ENCODE assay signal across 8 mouse cellular contexts in the genomic region with DNA sequence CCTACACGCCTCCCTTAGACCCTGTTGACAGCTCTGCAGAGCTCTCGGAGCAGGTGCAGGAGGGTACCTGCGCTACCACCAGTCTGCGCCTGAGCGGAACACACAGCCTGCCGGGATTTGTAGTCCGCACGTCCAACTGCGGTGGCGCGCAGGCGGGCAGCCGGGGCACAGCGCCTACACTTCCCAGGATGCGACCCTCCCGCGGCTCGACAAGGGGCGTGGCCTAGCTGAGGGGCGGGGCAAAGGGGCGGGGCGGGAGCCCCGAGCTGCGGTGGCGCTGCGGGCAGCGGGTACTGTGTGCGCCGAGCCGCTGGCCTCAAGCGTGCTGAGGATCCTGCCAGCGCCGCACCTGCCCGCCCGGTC. TPM values are rescaled to one million over a fixed set of nuclear protein-coding genes. Genes with fewer than 3 reads are reported as not detected.
DNase-seq lines count a peak whose midpoint lies in the region; ATAC-seq lines count a peak whose summit lies in the region.

A gene (plus strand): TSS at position 242 of the 363 bp plus-strand sequence.

- intact Hi-C loops in left cerebral cortex, postnatal 14 days (cut with DNase I) = no loop called here

- H3K9ac ChIP-seq in intestine, embryonic 15.5 days = peak within 1 kb of the TSS; percentile 52

- WGBS in intestine, embryonic 15.5 days = 0% methylated on average over 34 of the region's 35 CpGs

- H3K27ac ChIP-seq in intestine, embryonic 15.5 days = 0 out of 2 replicates have a peak within 1 kb of the TSS, but pooled peaks have one; percentile 14

- H3K4me2 ChIP-seq in intestine, embryonic 15.5 days (replicated peaks) = peak within 1 kb of the TSS; percentile 99

- peak; percentile 94 for DNase-seq in adrenal gland, adult 2 months
- peak; percentile 95 for DNase-seq in embryo, embryonic 11 days
- peak; percentile 69 to 81 for DNase-seq in gastrocnemius, postnatal 4 days (ENCODE audit: low spot score in 2 of 2)
- peak; percentile 97 for DNase-seq in left cerebral cortex, postnatal 14 days (ENCODE audit: low spot score in 2 of 2)
- DNase-seq in right cerebral cortex, postnatal 14 days = peak; percentile 95
- DNase-seq in urinary bladder, postnatal 25 days (ENCODE audit: low spot score) = peak; percentile 76

- no peaks in the 10 kb centered on the region for H3K9me3 ChIP-seq in intestine, embryonic 15.5 days

- H3K4me3 ChIP-seq in intestine, embryonic 15.5 days (replicated peaks) = peak within 1 kb of the TSS; percentile 61

- no peaks in the 10 kb centered on the region for H3K36me3 ChIP-seq in intestine, embryonic 15.5 days

- ATAC-seq in intestine, embryonic 15.5 days = peak; percentile 98
- peak; percentile 89 for ATAC-seq in megakaryocyte-erythroid progenitor cell, adult 5-6 weeks (replicated peaks; ENCODE audit: low FRiP score, low TSS enrichment, poor library complexity, severe bottlenecking)

- H3K27me3 ChIP-seq in intestine, embryonic 15.5 days (replicated peaks) = peaks cover 39% of the 10 kb centered on the region

- peaks cover 12% of the 10 kb centered on the region for H3K4me1 ChIP-seq in intestine, embryonic 15.5 days (replicated peaks)

RNA-seq across cellular contexts. Expression of the gene that starts here (rescaled TPM):
- 10 to 100 TPM in 1 of 2 experiments, 1 to 10 TPM in 1; 9.5 to 10.1 TPM for total RNA-seq in adrenal gland, adult 2 months (2021)
- polyA plus RNA-seq in adrenal gland, adult 2 months (2012; rRNA removed) = 34.8 and 38.2 TPM in 2 replicates
- total RNA-seq in gastrocnemius, postnatal 4 days (2021) = 10 to 100 TPM; 70.5 to 76.6 TPM
- 3.7 and 4.1 TPM in 2 replicates for polyA plus RNA-seq in intestine, embryonic 15.5 days (2015; fragmentation: Nextera tagmentation; extraction: Ambion mirVana)
- 100 to 1,000 TPM; 106 to 112 TPM for total RNA-seq in left cerebral cortex, postnatal 14 days (2021)
- total RNA-seq in megakaryocyte-erythroid progenitor cell, adult 5-6 weeks (2014; fragmentation: Nextera tagmentation) = 0.22 TPM in 1 of 2 replicates, not detected in the other
- 0.38 and 3.1 TPM in 2 replicates for total RNA-seq in megakaryocyte-erythroid progenitor cell, adult 5-6 weeks (2017)

Comparison
In these comparisons a context has a peak if more than half of its experiments do, and no peak if none do; other contexts are left out.
1. Peak in every context shown above with its lines: DNase-seq, ATAC-seq, H3K4me3 ChIP-seq and H3K27ac ChIP-seq.